Mouse (Mus musculus) spleen, adult 12 weeks (tissue): ENCODE measurements at regions not wholly inside any gene's neighbourhood (a gene's known extent, or its start where the extent isn't known, plus 50 kb on each side); places are given as distances from the start of the nearest gene placed in this dataset.
"Not testable (repeated sequence)": the region's sequence is repeated elsewhere in the genome, so short reads cannot be mapped to it uniquely, and the experiment has no call there.

Experiments
- DNase-seq: peaks from one replicate; pipeline ENCODE4 v3.0.0; 2022; ENCODE audit warnings: low spot score

GRCm38 (mm10) chr15:60333573-60334306 is 317.3 kb upstream of the 4933412E24Rik start:
- DNase-seq, result no peak

- DNase-seq, result no peak
Observed at GRCm38 (mm10) chr15:60317577-60317976, 301.2 kb upstream of the 4933412E24Rik start.

GRCm38 (mm10) chr15:60315210-60315609 is 298.8 kb upstream of the 4933412E24Rik start:
- DNase-seq, result no peak

GRCm38 (mm10) chr15:60309909-60310308 is 293.5 kb upstream of the 4933412E24Rik start:
- DNase-seq, result no peak

- no peak for DNase-seq
Observed at GRCm38 (mm10) chr15:60308968-60309367, 292.6 kb upstream of the 4933412E24Rik start.

GRCm38 (mm10) chr15:60308126-60308525 is 291.7 kb upstream of the 4933412E24Rik start:
- no peak for DNase-seq

- no peak for DNase-seq
Observed at GRCm38 (mm10) chr15:60303501-60303900, 287.1 kb upstream of the 4933412E24Rik start.

GRCm38 (mm10) chr15:60301939-60302338 is 285.5 kb upstream of the 4933412E24Rik start:
- no peak for DNase-seq

- no peak for DNase-seq
Observed at GRCm38 (mm10) chr15:60285321-60285720, 268.9 kb upstream of the 4933412E24Rik start.

GRCm38 (mm10) chr15:60280378-60280777 is 264.0 kb upstream of the 4933412E24Rik start:
- DNase-seq, result no peak

GRCm38 (mm10) chr15:60253661-60254060 is 237.2 kb upstream of the 4933412E24Rik start:
- not testable (repeated sequence) for DNase-seq

GRCm38 (mm10) chr15:60226335-60226938 is 210.0 kb upstream of the 4933412E24Rik start:
- no peak for DNase-seq

GRCm38 (mm10) chr15:60195070-60195469 is 178.7 kb upstream of the 4933412E24Rik start:
- no peak for DNase-seq

- DNase-seq, result no peak
Observed at GRCm38 (mm10) chr15:60193157-60193556, 176.7 kb upstream of the 4933412E24Rik start.

- no peak for DNase-seq
Observed at GRCm38 (mm10) chr15:60187002-60187715, 170.7 kb upstream of the 4933412E24Rik start.

GRCm38 (mm10) chr15:60141554-60142070 is 125.2 kb upstream of the 4933412E24Rik start:
- no peak for DNase-seq

GRCm38 (mm10) chr15:60136671-60137070 is 120.3 kb upstream of the 4933412E24Rik start:
- no peak for DNase-seq

- no peak for DNase-seq
Observed at GRCm38 (mm10) chr15:60134515-60134914, 118.1 kb upstream of the 4933412E24Rik start.

- DNase-seq, result no peak
Observed at GRCm38 (mm10) chr15:60132701-60133100, 116.3 kb upstream of the 4933412E24Rik start.

GRCm38 (mm10) chr15:60124461-60124860 is 108.0 kb upstream of the 4933412E24Rik start:
- DNase-seq, result no peak

- no peak for DNase-seq
Observed at GRCm38 (mm10) chr15:60119926-60120325, 103.5 kb upstream of the 4933412E24Rik start.

- no peak for DNase-seq
Observed at GRCm38 (mm10) chr15:60111885-60112284, 95.5 kb upstream of the 4933412E24Rik start.

GRCm38 (mm10) chr15:60111046-60111445 is 94.6 kb upstream of the 4933412E24Rik start:
- no peak for DNase-seq
